Mouse (Mus musculus) adrenal gland (tissue): ENCODE measurements around the gene Rbbp8nl.

Experiments
- intact Hi-C: fragments of 180-260 bp; cut with DNase I; formaldehyde crosslinking; loops from one replicate; pipeline ENCODE4 v1.15.1; 2025

Rbbp8nl gene

GRCm38 (mm10) chr2:180290503-180290902 lies 824 bp upstream of the Rbbp8nl start:
- intact Hi-C loops, result no loop called here

GRCm38 (mm10) chr2:180288966-180289365 lies 713 bp downstream of the Rbbp8nl start:
- intact Hi-C loops, result no loop called here

DNA sequence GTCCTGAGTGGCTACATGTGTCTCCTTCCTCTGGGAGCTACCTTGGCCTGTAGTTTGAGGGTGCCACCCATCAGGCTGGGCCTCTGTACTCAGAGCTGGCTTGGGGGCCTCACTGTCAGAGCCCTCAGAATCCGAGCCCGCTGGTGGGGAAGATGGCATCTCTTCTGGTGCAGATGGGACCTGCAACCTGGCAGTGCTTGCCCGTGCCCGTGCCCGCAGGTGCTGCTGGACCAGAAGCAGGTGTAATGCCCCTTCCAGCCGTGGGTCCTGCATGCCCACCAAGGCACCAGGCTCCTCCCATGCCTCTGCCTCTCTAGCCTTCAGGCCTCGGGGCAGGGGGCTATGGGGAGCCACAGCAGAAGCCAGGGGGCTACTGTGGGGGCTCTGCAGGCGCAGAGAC lies 10.4 kb downstream of the Rbbp8nl start:
- intact Hi-C loops, result loop anchor here (5.0 kb wide), 1 partner anchor 153 kb away; no protein-coding TSS in a partner anchor

DNA sequence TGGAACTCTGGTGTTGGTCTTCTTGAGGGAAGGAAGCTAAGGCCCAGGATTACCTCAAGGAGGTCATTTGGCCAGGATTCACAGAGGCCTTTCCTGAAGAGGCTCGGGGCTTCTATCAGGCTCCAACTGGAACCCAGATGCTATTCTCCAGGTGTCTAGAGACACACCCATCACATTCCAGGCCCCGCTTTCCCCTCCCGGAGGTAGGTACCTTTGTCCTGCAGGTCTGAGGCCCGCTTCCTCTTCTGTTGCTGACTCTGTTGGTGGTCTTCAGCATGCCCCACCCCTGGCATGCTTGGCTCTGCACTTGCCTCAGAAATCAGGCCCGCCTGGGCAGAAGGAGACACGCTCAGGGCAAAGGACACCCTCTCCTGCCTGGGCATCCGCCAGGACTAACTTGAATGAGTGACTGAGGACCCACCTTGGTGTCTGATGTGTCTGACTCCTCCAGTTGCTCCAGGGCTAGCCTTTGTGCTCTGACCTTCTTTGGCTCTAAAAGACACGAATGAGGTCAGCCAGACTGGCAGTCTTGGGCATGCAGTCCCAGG lies 11.8 kb downstream of the Rbbp8nl start:
- intact Hi-C loops, result loop anchor here (1.0 to 5.0 kb wide), 2 partner anchors 68 to 154 kb away; no protein-coding TSS in a partner anchor

- intact Hi-C loops, result loop anchor here (5.0 kb wide), 1 partner anchor 155 kb away; no protein-coding TSS in a partner anchor
These were observed 12.8 kb downstream of the Rbbp8nl start for GRCm38 (mm10) chr2:180276851-180277259.

DNA sequence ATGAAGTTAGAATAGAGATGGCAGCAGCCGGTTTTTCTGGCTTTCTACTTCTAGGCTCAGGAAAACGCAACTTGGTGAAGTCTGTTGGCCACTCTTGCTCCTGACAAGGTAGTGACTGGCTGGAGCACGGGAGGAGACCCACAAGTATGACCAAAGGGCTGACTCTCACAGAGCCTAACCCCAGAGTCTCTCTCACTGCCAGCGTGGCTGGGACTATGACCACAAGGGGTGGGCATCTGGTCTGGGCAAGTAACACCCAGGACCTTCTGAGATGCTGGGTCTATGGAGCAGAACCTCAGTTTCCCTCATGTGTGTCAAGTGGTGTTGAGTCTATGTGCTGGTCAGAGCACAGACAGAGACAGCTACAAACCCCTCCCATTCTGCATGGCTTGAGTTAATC lies 13.3 kb downstream of the Rbbp8nl start:
- intact Hi-C loops, result loop anchor here (5.0 kb wide), 1 partner anchor 156 kb away; no protein-coding TSS in a partner anchor

GRCm38 (mm10) chr2:180275836-180276235 lies 13.8 kb downstream of the Rbbp8nl start:
- intact Hi-C loops, result loop anchor here (1.0 to 5.0 kb wide), 2 partner anchors 71 to 156 kb away; no protein-coding TSS in a partner anchor

- intact Hi-C loops, result no loop called here
These were observed 15.2 kb downstream of the Rbbp8nl start for GRCm38 (mm10) chr2:180274523-180274922.

GRCm38 (mm10) chr2:180273394-180274244 lies 16.1 kb downstream of the Rbbp8nl start, which contains the start of gene Cables2:
Gene Cables2, minus strand, starts transcription at chr2:180273496.
- intact Hi-C loops, result no loop called here

DNA sequence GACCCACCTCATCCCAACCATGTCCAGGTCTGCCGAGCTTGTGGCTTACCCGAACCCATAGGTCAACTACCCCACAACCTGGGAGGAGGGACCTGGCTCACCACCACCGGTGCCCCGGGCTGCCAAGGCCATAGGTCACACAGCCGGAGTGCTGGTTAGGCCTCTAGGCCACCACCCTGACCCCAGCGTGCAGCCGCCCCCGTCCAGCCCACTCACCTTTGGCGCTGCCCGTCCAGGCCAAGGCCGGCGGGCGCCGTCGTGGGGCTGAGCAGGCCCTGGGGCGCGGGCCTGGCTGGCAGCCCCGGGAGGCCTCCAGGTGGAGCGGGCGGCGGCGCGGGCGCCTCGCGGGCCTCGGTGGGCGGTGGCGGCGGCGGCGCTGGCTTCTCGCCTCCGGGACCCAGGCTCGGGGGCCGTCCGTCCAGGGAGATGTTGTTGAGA lies 16.8 kb downstream of the Rbbp8nl start:
- intact Hi-C loops, result no loop called here

- intact Hi-C loops, result no loop called here
These were observed 17.8 kb downstream of the Rbbp8nl start for GRCm38 (mm10) chr2:180271804-180272395.

- intact Hi-C loops, result no loop called here
These were observed 19.0 kb downstream of the Rbbp8nl start for GRCm38 (mm10) chr2:180270537-180271255.

- intact Hi-C loops, result no loop called here
These were observed 20.4 kb downstream of the Rbbp8nl start for GRCm38 (mm10) chr2:180269329-180269728.

- intact Hi-C loops, result no loop called here
These were observed 21.7 kb downstream of the Rbbp8nl start for GRCm38 (mm10) chr2:180267955-180268354.

DNA sequence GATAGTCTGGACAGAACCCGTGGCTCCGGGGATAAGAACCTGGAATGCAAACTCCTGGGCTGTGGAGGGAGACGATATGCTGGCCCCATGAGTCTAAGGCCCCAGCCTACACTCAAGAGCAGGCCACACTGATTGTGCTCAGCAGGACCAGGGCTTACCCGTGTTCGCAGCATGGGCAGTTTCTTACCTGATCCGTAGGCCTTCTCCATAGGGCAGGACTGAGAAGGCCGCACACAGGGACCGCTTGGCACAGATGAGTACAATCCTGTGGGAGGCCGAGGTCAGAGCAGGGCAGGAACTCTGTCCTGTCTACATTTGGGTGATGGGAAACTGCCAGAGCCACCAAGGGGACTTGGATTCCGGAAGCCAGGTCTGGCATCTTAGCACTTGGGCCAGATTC lies 26.8 kb downstream of the Rbbp8nl start:
- intact Hi-C loops, result no loop called here

DNA sequence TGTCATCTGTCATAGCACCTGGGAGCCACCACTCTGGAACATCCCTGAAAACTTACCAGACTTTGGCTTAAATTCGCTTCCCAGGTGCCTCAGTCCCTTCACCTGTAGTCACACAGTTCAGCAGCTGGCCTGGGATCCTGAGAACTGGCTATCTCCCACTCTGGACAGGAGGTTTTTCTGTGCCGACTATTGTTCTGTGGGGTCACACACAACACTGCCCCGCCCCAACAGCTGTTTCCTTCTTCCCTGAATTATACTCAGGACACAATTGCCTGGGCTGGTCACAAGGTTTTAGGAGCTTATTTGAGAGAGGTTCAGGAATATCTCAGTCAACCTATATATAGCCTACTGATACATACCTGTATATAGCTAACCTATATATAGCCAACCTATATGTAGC lies 27.2 kb downstream of the Rbbp8nl start:
- intact Hi-C loops, result no loop called here

DNA sequence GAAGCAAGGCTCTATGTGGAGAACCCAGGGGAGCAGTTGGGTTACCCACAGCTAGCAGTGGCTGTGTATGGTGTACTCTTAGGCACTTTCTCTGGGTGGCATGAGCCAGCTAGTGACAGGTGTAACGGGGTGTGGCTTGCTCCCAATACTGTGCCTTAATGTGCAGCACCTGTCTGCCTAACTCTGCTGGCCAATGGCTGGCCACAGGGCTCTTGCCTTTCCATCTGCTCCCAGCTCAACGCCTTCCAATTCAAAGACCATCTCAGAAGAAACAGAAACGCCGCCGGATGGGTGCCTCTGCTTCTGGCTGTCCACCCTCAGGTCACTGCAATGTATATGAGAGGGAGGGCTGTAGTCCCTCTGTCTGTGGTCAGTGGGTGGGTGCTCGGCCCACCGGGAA lies 27.8 kb downstream of the Rbbp8nl start:
- intact Hi-C loops, result no loop called here

GRCm38 (mm10) chr2:180260610-180261480 lies 28.8 kb downstream of the Rbbp8nl start:
- intact Hi-C loops, result no loop called here

- intact Hi-C loops, result loop anchor here (10.0 kb wide), 1 partner anchor 335 kb away; no protein-coding TSS in a partner anchor
These were observed 29.7 kb downstream of the Rbbp8nl start for GRCm38 (mm10) chr2:180259826-180260609.
